Mouse (Mus musculus) CD4-positive helper T cell, adult 2 months (primary cell): Measurements from ENCODE around the gene Xpr1.
A peak's percentile ranks its signal among the peaks of the same experiment; 100 is the strongest.
"Not testable (repeated sequence)": the region's sequence is repeated elsewhere in the genome, so short reads cannot be mapped to it uniquely, and the experiment has no call there.

ENCODE experiments used
- DNase-seq: peaks from one replicate; pipeline ENCODE4 v3.0.0-alpha.2; 2012; ENCODE audit warnings: low read depth, missing footprints, low spot score

Xpr1 gene

DNA sequence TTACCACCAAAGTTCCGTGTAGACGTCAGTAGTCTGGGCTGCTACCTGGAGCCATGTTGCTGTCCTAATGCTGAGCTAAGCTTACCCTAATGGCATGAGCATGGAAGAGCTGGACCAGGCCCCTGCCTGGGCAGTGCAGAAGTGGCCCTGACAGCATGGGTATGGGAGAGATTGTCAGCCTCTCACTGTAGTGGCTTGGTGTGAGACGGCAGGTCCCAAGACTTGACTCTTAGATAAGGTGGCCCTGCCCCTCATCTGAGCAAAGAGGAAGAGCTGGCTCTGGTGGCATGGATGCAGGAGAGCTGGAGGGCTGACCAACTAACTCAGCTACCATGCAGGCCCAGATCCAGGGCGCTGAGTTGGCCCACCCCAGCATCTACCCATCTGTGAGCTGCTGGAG, 79.9 kb downstream of the Xpr1 start:
- no peak for DNase-seq

DNA sequence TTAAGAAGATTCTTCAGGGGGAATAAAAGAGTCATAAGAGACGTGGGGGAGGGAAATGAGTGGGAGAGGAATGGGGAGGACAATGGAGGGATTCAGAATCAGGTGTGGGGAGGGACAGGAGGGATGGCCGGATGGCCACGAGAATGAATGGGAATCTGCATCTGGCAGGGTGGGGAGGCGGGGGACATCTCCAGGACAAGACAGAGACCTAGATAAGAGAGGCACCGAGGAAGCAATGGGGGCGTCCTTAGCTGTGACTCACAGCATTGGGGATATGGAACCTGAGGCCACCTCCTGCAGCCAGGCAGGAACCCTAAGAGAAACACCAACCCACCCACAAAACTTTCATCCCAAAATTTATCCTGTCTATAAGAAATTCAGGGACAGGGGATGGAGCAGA, 81.3 kb downstream of the Xpr1 start:
- no peak for DNase-seq

DNA sequence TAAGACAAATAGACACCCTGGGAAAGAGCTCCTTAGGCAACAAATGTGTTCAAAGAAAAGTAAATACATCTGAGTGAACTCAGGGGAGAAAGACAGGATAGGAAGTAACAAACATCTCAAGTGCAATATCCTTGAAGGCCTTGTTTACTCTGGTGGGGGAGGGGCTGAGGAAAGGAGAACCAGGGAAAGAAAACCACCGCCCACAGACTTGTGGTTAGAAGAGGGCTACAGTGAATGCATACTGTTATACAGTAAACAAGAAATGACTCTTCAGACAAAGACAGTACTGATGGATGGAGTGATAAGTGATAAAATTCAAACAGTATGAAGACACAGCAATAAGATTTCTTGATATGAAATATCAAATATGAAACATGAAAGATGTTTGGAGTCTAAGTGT, 95.0 kb downstream of the Xpr1 start:
- peak; percentile 51 for DNase-seq

DNA sequence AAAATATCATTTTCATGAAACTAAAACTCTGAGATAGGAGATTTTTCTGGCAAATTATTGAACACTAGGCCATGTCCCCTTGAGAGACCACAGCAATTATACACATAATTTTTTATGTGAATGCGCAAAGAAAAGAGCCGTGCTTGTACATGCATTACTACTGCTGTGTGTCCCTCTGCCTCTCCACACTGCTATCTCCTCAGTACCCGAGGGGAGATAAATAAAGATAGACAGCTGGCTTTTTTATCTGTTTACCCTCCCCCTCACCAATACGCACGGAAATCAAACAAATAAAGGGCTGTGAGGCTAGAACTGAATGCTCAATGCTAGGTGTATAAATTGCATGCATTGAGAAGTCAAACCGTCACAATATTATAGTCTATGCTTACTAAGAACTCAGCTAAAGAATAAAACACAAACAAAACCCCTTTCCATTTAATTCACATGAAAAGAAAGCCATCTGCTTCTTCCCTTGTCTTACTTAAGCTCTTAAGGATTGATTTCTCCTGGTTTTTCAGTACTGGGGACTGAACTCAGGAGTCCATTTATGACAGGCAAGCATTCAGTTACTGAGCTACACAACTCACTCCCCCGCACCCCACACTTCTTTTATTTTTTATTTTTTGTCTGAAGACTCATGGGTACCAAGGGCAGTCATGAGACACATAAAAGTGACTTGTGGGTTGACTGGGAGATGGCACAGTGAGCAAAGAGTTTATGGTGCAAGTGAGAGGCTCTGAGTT, 97.0 kb downstream of the Xpr1 start:
- no peak for DNase-seq

DNA sequence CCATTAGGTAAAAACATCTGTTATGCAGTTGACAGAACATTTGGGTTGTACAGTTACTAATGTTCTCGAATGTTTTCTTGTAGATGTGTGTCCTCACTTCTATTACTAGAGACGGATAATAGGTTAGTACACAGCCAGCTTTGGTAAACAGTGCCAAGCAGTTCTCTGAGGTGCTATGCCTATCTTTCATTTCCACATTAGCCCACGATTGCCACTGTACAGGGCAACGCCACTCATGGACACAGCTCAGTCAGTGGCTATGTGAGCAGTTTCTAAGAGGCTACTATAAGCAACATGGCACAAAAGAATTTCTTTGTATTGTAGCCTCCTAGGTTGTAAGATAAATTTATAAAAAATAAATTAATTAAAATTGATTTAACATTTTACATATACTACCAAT, 97.7 kb downstream of the Xpr1 start:
- no peak for DNase-seq

DNA sequence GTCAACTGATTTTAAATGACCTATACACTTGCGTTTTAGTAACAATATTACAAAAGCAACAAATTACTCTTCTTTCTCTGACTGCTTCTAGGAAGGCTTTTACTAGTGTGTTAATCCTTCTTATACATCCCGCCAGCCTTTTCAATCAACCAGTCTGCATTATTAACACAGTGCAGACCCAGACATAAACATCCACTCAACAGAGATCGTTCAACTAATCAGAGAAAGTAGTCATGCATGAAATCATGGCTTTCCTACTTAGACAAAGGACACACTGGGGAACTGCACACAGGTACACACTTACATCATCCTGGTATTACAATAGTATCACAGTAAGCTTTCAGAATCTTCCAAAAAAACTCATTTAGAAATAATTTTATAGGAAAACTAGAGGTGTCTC, 105.5 kb downstream of the Xpr1 start:
- DNase-seq = no peak

DNA sequence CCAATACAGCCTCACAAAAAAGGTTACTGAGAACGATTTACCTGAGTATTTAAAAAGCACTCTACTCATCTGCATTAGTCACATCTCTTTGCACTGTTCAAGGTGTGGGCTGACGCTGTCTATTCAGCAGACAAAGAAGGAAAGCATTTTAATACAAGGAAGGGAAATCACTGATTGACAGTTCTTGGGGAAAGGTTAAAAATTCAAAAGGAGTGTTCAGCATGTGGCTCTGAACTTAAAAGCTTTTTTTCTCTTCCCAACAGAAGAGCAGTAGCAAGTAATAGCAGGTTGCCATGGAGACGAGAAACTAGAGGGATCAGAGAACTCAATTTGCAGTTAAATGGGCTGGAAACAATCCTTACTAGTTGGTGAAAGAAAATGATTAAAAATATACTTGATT, 110.3 kb downstream of the Xpr1 start:
- no peak for DNase-seq

DNA sequence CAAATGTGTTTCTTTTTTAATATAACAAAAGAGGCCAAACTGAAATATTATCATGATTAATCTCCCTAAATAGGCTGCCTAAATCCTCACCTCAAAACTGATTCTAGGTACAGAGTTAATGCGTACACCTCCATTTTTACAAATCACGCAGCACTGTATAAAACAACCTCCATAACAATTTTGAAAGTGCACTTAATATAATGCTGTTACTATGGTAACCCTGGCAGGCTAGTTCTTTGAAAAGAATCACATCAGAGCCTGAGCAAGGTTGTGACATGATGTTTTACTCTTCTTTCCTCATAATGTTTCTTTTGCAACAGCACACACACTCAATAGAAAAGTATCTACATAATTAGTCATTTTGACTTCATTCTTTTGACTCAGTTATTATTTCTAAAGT, 113.8 kb downstream of the Xpr1 start:
- DNase-seq = no peak

DNA sequence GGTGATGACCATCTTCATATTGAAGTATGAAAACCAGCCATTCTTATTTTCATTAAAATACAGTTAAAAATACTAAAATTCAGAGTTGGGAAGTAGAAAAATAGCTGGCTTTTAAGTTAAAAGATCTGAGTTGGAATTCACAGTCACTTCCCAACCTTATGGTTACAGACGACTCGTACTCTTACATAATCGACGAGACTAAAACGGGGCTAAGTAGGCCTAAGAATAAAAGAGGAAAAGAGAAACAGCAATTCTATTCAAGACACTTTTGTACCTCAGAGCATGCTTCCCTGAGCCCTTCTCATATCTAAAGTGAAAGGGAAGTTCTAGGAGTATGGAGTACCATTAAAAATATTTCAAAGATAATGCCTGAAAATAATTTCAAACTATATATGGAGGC, 119.6 kb downstream of the Xpr1 start:
- no peak for DNase-seq

DNA sequence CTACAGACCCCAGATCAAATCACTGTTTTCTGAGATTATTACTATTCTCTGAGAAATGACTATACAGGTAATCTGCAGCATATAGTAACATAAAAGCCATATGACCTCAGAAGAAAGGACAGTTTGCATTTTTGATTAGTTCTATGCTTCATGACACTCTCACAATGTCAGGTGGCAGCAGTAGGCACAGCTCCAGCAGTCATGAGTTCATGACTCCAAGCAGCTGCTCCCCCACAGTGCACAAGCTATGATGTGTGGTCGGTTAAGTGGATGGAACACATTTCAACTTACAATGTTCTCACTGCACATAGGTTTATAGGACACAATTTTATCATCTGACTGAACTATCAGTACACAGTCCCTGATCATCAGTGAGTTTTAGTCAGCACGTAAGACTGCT, 120.0 kb downstream of the Xpr1 start:
- no peak for DNase-seq

DNA sequence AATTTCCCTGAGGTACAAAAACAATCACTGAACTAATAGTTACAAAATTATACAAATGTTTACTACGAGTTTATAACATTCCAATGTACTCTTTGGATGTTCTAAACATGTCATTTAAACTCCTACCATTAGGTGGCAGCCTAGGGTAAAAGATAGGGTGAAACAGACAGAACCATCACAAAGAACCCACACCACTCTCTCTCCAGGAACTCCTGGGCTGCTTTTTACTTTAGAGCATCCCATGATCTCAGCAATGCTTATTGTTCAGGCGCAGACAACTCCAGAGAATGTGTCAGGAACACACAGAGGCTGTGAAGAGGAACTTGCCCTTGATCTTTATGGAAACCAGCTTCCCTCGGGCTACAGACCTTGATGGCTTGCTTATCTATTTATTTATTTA, 123.8 kb downstream of the Xpr1 start:
- peak; percentile 68 for DNase-seq

DNA sequence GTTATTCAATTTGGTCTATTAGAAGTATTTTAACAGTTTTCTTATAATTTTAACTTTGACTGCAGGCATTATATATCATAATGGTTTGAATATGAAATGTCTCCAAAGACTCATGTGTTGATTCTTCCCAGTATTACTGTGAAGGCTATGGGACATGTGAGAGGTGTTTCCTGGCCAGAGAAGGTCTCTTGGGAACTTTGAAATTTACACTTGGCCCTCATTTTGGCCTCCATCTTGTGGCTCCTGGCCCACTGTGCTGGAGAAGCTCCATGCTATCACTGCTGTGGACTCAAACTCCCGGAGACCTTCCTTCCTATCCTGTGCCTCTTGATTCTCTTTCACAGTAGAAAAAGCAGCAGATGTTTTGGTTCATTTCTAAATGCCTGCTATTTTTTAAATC, 127.8 kb downstream of the Xpr1 start:
- no peak for DNase-seq

DNA sequence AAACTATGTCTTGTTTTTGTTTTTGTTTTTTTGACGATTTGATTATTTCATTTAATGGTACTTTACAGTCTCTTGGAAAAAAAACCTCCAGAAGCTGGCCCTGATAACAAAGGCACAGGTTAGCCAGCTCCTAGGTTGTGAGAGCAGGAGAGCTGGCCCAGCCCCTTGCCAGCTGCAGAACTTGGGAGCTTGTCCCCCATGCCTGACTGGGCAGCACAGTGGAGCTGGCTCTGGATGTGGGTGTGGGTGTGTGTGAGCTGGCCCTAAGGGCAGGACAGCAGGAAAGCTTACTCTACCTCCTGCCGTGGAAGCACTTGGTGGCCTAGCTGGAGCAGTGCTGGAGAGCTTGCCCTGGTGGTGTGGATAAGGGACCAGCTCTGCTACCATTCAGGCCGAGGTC, 129.2 kb downstream of the Xpr1 start:
- no peak for DNase-seq

DNA sequence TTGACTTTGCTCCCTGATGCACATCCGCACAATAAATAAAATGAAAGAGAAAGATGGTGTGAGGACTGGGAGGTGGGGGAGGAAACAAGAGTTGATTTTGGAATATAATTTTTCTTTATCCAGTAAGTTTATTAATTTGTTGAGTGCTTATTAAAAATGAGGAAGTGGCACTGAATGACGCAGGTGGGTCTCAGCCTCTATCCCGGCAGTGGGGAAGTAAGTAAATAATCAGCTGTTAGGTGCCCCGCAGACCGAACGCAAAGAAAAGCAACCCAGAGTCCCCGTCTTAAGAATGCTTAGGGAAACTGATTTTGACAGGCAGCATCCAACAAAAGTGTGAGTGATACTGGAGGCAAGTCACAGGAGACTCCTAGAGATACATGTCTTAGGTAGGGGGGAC, 133.4 kb downstream of the Xpr1 start:
- DNase-seq = no peak

DNA sequence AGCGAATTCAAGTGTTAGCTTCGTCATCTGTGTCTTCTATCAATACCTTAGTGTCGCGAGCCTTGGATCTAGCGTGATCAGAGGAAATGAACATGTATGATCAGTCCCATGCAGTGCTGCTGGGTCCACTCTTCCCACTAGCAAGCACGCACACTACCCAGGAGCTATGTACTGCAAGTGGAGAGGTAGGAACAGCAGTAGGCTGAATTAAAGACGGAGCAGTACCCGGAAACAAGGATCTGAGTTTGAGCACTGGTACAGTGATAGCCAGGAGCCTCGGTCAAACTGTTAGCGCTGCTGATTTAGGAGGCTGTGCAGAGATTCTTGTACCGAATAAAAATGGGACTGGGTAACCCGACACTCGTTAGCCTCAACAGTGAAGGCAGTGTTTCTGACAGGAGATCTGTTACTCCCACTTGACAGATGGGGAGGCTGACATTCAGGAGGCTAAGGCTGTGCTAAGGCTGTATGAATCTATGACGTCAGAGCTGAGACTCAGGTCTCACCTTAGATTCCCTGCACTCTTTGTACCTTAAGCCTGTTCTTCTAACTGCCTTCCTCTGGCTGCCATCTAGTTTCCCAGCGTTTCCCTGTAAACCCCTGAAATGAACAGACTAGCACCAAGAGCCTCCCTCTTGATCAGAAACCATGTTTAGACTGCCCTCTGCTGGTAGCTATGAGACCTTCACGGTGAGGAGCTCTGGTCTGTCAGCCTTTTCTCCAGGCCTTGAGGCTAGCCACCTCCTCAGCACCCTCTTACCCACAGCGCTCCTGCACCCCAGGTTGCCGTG, 136.0 kb downstream of the Xpr1 start:
- peak; percentile 63 for DNase-seq

DNA sequence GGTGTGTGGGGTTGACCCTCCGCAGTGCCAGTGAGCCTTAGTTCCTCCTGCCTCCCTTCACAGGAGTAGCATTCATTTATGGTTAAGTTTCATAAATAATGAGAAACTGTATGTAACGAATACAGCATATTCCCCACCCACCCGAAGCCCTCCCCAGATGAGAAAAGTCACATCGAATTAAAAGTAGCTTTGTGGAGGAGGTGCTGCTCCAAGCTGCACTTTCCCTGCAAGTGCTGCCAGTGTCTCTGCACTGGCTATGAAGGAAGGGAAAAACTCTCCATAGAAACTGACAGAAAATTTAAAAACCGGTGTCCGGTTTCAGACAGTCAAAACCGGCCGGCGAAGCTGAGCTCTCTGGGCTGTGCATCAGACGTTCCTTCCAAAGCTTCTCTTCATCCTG, 136.9 kb downstream of the Xpr1 start:
- no peak for DNase-seq

DNA sequence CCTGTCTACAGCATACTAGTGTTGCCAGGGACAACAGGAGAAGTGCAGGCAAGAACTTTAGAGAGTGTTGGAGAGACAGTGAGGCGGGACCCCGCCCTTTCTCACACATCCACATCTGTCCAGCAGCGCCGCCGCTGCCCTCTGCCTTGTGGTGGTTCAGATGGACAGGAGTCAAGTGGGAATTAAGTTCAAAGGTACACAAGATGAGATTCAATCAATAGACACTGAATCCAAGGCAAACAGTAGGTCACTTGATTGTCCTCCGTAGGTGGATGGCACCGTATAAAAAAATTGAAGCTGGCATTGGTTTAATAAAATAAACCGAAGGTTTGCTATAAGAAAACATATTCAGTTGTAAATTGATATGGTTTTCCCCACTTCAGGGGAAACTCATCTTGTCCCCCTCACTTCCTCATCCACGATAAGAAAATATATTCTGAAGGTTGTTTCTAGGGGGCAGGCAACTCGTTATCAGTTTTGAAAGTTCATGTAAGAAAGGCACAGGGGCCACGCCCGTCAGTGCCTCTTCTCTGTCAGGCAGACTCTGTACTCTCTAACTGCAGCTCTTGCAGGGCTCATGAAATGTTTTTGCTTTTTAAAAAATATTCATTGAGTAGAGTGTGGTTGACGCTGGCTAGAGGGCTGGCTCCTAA, 140.7 kb downstream of the Xpr1 start:
- DNase-seq = no peak

DNA sequence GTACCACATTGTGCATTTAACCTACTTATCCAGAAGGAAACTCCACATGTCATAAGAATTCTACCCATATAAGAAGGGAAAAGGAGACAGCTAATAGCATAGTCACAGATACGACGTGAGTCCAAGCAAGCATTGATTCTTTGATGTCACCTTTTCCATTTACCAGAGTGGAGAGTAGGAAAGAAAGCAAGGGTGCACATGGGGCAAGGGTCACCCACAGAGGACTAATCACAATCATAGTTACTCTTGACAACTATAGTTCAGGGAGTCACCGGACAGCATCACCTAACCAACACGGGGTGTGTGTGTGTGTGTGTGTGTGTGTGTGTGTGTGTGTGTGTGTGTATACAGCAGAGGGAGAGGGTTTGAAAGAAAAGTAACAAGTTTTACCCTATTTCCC, 141.4 kb downstream of the Xpr1 start:
- DNase-seq = no peak

DNA sequence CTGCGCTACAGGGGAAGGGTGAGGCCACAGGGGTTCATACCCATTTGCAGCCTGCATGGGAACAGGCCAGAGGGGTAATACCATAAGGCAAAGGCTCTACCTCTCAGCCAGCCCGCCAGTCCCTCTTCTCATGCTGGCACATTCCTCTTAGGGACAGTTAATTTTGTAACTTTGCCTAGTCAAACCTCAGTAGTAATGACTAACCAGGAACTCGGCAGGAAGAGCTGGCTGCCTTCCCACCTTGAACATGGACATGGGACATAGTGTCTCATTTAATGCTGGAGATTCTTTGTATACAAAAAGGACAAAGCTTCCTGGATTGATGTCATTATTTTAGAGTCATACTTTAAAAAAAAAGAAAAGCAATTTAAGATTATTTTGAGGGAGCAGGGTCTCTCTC, 142.2 kb downstream of the Xpr1 start:
- no peak for DNase-seq

DNA sequence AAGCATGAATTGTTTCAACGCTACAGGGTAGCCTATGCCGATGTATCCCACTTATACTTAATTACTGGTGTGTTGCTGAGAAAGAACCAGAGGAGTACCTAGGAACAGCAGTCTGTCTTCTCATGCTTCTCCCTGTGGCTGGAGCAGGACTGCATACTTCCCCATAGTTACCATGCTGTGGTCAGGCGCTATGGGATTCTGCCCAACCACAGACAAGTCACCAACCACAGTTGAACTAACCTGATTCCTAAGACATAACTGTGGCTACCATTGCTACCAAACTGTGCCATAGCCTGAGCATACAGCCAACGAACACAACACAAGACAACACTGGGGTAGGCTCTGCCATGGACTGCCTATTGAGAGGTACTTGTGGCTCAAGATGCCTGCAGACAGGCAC, 144.3 kb downstream of the Xpr1 start:
- no peak for DNase-seq

DNA sequence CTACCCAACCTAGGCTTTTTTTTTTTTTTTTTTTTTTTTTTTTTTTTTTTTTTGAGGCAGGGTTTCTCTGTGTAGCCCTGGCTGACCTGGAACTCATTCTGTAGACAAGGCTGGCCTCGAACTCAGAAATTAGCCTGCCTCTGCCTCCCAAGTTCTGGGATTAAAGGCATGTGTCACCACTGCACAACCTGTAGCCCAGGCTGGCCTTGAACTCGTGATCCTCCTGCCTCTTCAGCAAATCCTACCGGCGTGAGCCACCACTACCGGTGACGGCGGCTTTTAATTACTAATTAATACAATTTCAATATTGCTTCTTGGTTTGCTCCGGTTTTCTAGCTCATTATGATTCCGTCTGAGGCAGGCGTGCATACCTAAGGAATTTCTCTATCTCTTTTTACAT, 154.7 kb downstream of the Xpr1 start:
- not testable (repeated sequence) for DNase-seq

DNA sequence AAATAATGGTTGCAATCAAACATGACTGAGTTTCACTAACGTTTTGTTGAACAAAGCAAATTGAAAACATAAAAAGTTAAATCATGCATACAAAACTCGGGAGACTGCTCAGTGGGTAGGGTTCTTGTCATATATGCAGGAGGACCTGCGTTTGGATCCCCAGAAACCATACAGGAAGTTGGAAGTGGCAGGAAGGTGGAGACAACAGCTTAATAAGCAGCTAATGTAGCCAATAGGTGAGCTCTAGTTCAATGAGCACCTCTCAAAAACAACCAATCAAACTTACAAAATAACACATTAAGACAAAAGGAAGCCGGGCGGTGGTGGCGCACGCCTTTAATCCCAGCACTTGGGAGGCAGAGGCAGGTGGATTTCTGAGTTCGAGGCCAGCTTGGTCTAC, 162.9 kb downstream of the Xpr1 start:
- no peak for DNase-seq

DNA sequence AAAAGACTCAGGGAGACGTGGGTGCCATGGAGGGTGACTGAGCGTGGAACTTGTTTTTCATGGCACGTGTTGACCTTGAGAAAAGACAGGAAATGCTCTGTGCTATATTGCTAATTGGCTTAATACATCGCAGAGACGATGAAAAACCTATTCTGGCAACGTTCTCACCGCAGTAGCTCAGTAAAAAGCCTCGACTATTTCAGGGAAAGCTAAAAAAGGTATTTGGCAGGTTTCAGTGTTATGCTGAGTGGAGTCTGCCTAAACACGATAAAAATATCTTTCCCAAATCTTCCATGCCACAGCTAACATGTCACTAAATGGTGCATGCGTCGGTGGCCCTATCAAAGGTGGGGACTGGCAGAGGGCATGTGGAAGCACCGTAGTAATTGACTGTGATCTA, 164.1 kb downstream of the Xpr1 start:
- DNase-seq = no peak
